Mouse (Mus musculus): Measurements from ENCODE around the gene Fmnl1.

DNA sequence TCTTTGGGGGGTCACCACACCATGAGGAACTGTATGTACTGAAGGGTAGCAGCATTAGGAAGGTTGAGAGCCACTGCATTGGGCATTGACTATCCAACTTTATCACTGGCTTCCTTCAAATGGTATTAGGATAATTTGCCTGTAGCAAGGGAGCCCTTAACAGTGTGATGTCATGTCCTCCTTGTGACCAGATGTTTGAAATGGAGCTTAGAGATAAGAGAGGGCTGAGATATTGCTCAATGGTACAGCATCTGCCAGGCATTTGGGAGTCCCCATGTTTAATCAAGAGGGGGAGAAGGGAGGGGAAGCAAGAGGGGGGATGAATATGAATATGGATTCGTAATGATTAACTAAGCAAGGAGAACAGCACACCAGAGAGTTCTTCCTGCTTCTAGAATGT lies 44.4 kb downstream of the Fmnl1 start:
- no peak for TF ChIP-seq CEBPB (IDR thresholded peaks at IDR 0.05; ENCODE audit: insufficient read depth, poor library complexity, severe bottlenecking)
- TF ChIP-seq POLR2A (IDR thresholded peaks at IDR 0.05; ENCODE audit: insufficient read length, low read depth), result no peak
- no peak for TF ChIP-seq MAX (IDR thresholded peaks at IDR 0.05; ENCODE audit: low read depth)

All from myocyte (in vitro differentiated cells).